Mouse (Mus musculus): ENCODE results near the gene Plxna4. TPM values are rescaled to one million over a fixed set of nuclear protein-coding genes. Genes with fewer than 3 reads are reported as not detected.

Plxna4 gene
- polyA plus RNA-seq, 1 experiment: not detected

DNA sequence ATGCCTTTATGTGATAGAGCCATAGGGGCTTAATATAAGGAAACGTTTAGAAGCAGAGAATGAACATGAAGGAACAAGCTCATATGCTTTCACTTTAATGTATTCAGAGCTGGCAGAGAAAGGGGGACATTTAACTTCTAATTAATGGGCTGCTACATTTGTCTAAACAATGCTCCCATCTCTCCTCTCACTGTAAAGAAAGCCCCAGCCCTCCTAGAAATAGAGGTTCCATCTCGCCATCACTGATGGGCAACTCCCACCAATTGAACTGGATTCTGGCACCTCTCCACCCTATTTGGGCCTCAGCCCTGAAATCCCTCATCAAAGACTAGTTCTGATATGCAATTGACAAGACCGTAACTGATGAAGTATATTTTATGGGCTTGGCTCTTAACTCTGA, 167.4 kb downstream of the Plxna4 start:
- H3K27ac ChIP-seq (ENCODE audit: insufficient read depth, low read depth, low read length): no peak overlapping the region
- H3K4me3 ChIP-seq (ENCODE audit: insufficient read depth, low read depth, low read length): no peak overlapping the region
- peaks cover 2% of the 10 kb centered on the region; the same call in 1 of the 2 replicates for H3K4me1 ChIP-seq (ENCODE audit: control insufficient read depth, insufficient read depth, low read length)
- WGBS: 70% methylated on average over 3 of the region's 3 CpGs
- TF ChIP-seq POLR2A (IDR thresholded peaks at IDR 0.05; ENCODE audit: insufficient read depth, low read depth, low read length): no peak
- TF ChIP-seq CTCF (IDR thresholded peaks at IDR 0.05; ENCODE audit: insufficient read depth, low read depth, low read length): no peak

DNA sequence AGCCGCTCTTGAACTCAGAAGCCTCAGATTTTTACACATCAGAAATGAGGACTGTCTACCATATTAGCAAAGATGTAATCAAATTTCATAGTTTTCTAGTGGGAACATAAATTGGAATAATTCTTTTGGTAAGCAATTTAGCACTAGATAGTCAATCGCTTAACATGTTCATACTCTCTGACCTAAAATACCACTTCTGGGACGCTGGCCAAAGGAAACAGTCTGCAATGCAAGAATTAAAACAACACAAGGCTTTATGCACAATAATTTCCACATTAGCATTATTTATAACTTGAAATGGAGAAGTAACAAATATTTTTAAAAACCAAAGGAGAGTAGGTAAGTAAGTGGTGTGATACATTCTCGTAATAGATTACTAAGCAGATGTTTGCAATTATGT, 170.6 kb downstream of the Plxna4 start:
- 77% methylated on average over 4 of the region's 4 CpGs for WGBS
- Histone ChIP-seq H3K4me3 (ENCODE audit: insufficient read depth, low read depth, low read length) (no peak overlapping the region), H3K27ac (ENCODE audit: insufficient read depth, low read depth, low read length) (no peak overlapping the region), H3K4me1 (ENCODE audit: control insufficient read depth, insufficient read depth, low read length) (peaks cover 6% of the 10 kb centered on the region; the same call in 1 of the 2 replicates)
- TF ChIP-seq POLR2A (IDR thresholded peaks at IDR 0.05; ENCODE audit: insufficient read depth, low read depth, low read length): no peak
- no peak for TF ChIP-seq CTCF (IDR thresholded peaks at IDR 0.05; ENCODE audit: insufficient read depth, low read depth, low read length)

DNA sequence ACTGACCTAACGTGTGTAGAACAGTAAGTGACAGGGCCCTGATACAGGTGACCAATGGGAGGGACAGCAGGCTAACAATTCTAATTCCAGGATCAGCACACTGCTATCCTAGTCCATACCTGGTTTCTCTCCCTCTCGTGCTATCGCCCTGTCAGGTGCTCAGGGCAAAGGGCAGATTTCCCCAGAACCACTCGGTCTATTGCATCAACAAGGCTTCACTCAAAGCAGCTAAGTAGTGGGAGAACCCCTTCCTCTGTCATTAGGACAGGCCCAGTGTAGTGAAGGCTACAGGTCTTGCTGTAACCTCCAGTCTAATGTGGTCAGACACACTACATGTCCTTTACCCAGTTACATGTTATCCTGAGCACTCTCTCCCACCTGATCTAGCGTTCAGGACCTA, 176.7 kb downstream of the Plxna4 start:
- TF ChIP-seq POLR2A (IDR thresholded peaks at IDR 0.05; ENCODE audit: insufficient read depth, low read depth, low read length): no peak
- no peak for TF ChIP-seq CTCF (IDR thresholded peaks at IDR 0.05; ENCODE audit: insufficient read depth, low read depth, low read length)
- Histone ChIP-seq H3K4me3 (ENCODE audit: insufficient read depth, low read depth, low read length) (no peak overlapping the region), H3K27ac (ENCODE audit: insufficient read depth, low read depth, low read length) (no peak overlapping the region), H3K4me1 (ENCODE audit: control insufficient read depth, insufficient read depth, low read length) (peaks cover 6% of the 10 kb centered on the region; the same call in 1 of the 2 replicates)
- 94% methylated on average over 5 of the region's 5 CpGs for WGBS

DNA sequence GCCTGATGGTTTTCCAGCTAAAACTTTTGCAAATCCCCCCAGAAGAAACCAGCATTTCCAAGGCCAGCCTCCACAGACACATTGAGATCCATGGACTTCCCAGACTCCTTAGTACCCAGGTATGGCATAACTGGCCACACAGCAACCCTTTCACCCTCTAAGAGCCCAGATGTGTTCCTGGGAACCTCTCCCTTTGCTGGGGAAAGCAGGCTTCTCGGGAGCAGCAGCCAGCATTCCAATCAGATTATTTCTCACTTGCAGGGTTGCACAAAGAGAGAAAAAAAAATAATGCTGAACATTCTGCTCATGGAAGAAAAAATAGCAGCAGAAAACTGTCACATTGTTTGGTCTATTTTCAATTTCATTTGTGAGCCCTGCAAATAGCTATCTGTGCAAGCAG, 178.4 kb downstream of the Plxna4 start:
- Histone ChIP-seq H3K4me3 (ENCODE audit: insufficient read depth, low read depth, low read length) (no peak overlapping the region), H3K4me1 (ENCODE audit: control insufficient read depth, insufficient read depth, low read length) (peaks cover 6% of the 10 kb centered on the region; the same call in 1 of the 2 replicates), H3K27ac (ENCODE audit: insufficient read depth, low read depth, low read length) (no peak overlapping the region)
- 52% methylated on average over 1 of the region's 1 CpGs for WGBS
- TF ChIP-seq POLR2A (IDR thresholded peaks at IDR 0.05; ENCODE audit: insufficient read depth, low read depth, low read length) (no peak), CTCF (IDR thresholded peaks at IDR 0.05; ENCODE audit: insufficient read depth, low read depth, low read length) (no peak)

DNA sequence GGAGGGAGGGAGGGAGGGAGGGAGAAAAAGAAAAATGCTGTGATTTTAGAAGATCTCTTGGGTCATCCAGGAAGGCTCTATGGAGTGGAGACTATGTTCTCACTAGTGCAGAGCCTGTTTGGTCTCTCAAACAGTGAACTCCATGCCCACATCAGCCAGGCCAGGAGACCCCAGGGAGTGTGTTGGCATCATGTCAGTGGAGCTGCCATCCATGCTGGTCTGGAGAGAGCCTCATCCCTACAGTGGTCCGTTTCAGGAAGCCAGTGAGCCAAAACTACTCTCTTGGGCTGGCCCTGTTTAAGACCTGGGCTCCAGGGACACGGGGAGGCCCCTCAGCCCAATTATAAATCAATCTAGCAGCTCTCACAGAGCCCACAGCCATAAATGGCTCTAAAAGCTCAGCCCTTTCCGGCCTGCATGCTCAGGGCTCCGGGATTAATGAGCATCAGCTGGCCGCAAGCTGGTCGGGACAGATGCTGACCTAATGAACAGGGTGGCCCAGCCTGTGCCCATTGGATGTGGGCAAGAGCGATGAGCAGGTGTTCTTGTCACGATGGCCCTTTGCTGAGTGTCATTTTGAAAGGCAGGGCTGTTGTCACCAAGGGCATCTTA, 180.3 kb downstream of the Plxna4 start:
- TF ChIP-seq CTCF (IDR thresholded peaks at IDR 0.05; ENCODE audit: insufficient read depth, low read depth, low read length) (no peak), POLR2A (IDR thresholded peaks at IDR 0.05; ENCODE audit: insufficient read depth, low read depth, low read length) (no peak)
- Histone ChIP-seq H3K4me1 (ENCODE audit: control insufficient read depth, insufficient read depth, low read length) (peaks cover 3% of the 10 kb centered on the region; the same call in 1 of the 2 replicates), H3K4me3 (ENCODE audit: insufficient read depth, low read depth, low read length) (no peak overlapping the region), H3K27ac (ENCODE audit: insufficient read depth, low read depth, low read length) (no peak overlapping the region)
- 67% methylated on average over 8 of the region's 8 CpGs for WGBS

DNA sequence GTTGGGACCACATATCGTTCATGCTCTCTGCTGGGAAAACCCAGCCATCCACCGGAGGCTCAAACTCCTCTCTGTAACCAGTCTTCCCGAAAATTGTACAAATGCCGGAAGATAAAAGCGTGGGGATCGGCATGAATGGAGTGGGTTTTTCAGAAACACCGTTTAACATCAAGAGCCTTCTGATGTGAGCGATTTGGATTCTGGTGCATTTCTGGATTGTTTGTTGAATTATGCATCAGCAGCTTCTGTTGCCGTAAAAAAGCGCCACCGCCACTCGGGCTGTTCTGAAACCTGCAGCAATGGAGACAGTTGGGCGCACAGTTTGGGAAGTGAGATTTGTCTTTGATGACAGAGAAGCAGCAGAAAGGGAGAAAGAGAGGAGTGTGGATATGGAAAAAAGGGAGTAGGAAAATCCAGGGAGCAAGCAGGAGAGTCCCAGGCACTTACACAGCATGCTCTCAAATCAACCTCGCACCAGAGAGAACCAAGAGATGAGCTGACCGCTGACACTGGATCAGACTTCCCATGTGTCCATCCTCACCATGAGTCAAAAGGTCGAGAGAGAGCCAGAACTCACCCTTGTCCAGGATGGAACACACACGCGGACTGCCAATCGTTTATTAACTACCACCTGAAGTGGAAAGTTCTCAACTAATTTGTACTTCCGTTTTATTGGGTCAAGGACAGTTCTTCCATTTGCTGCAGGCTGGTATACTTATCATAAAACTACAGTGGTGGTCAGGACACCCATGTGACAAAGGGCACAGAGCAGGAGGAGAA, 181.5 kb downstream of the Plxna4 start:
- TF ChIP-seq POLR2A (IDR thresholded peaks at IDR 0.05; ENCODE audit: insufficient read depth, low read depth, low read length) (no peak), CTCF (IDR thresholded peaks at IDR 0.05; ENCODE audit: insufficient read depth, low read depth, low read length) (no peak)
- 83% methylated on average over 20 of the region's 20 CpGs for WGBS
- H3K4me3 ChIP-seq (ENCODE audit: insufficient read depth, low read depth, low read length): no peak overlapping the region
- H3K27ac ChIP-seq (ENCODE audit: insufficient read depth, low read depth, low read length): no peak overlapping the region
- H3K4me1 ChIP-seq (ENCODE audit: control insufficient read depth, insufficient read depth, low read length): peaks cover 3% of the 10 kb centered on the region; the same call in 1 of the 2 replicates

DNA sequence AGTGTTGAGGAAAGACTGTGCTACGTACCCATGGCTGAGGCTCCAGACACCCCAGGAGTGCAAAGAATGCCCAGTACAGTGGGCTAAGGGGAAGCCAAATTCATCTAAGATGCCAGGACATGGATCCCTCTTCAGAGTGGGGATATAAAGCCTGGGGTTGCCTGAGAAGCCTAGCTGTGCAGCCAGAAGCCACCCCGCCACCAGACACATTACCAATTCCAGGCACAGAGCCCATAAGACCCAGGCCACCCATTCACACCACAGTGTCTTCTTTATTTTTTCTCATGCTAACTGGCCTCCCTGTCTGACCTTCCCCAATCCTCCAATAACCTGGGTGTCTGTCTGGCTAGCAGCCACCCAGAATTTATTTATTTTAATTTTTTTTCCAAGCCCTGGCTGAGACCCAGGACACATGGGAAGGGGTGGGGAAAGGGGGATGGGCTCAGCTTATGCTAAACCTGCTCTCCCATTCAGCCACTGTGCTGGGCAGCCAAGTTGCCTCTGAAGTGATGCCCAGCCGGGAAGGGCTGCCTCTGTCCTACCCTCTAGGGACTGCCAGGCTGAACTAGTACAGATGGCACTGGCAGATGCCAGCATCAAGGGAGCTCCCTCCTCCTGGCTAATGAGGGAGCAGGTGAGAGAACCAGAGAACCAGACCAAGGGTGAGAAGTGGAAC, 185.3 kb downstream of the Plxna4 start:
- WGBS: 69% methylated on average over 3 of the region's 3 CpGs
- H3K4me1 ChIP-seq (ENCODE audit: control insufficient read depth, insufficient read depth, low read length): no peaks in the 10 kb centered on the region
- no peak overlapping the region for H3K27ac ChIP-seq (ENCODE audit: insufficient read depth, low read depth, low read length)
- TF ChIP-seq POLR2A (IDR thresholded peaks at IDR 0.05; ENCODE audit: insufficient read depth, low read depth, low read length): no peak
- no peak for TF ChIP-seq CTCF (IDR thresholded peaks at IDR 0.05; ENCODE audit: insufficient read depth, low read depth, low read length)
- no peak overlapping the region for H3K4me3 ChIP-seq (ENCODE audit: insufficient read depth, low read depth, low read length)

DNA sequence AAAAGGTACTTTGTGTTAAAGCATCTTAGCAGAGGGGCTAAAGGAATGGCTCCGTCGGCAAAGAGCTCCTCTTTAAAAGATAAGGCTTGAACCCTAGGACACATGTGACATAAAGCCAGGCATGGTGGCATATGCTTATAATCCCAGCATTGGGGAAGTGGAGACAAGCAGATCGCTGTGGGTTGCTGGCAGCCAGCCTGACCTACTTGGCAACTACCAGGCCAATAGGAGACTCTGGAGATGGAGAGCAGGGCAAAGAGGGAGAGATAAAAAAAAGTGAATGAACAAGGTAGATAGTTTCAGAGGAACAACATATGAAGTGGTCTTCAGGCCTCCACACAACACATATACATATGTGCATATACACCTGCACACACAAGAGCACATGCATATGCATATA, 189.7 kb downstream of the Plxna4 start:
- TF ChIP-seq CTCF (IDR thresholded peaks at IDR 0.05; ENCODE audit: insufficient read depth, low read depth, low read length): no peak
- no peak for TF ChIP-seq POLR2A (IDR thresholded peaks at IDR 0.05; ENCODE audit: insufficient read depth, low read depth, low read length)
- no peak overlapping the region for H3K4me3 ChIP-seq (ENCODE audit: insufficient read depth, low read depth, low read length)
- H3K4me1 ChIP-seq (ENCODE audit: control insufficient read depth, insufficient read depth, low read length): 0 out of 2 replicates have a peak, but pooled peaks cover 6% of the 10 kb centered on the region
- H3K27ac ChIP-seq (ENCODE audit: insufficient read depth, low read depth, low read length): no peak overlapping the region
- WGBS: 79% methylated on average over 3 of the region's 3 CpGs

All from olfactory bulb, adult 2 months (tissue).